Mouse (Mus musculus): ENCODE results near the gene Sec13. TPM values are rescaled to one million over a fixed set of nuclear protein-coding genes. Genes with fewer than 3 reads are reported as not detected.
A peak's percentile ranks its signal among the peaks of the same experiment; 100 is the strongest.
"Not testable (repeated sequence)": the region's sequence is repeated elsewhere in the genome, so short reads cannot be mapped to it uniquely, and the experiment has no call there.

Gene Sec13
- polyA plus RNA-seq, 1 experiment from 2014 or later, result 288 TPM

GRCm38 (mm10) chr6:113741425-113741824 is 882 bp upstream of the Sec13 start:
- no peaks in the 10 kb centered on the region for H3K9me3 ChIP-seq
- no peak for DNase-seq (ENCODE audit: low spot score)
- H3K4me3 ChIP-seq, result no peak overlapping the region
- 64% methylated on average over 2 of the region's 2 CpGs for WGBS
- H3K4me1 ChIP-seq, result peaks cover 14% of the 10 kb centered on the region
- H3K27ac ChIP-seq (replicated peaks), result no peak overlapping the region
- peaks cover 22% of the 10 kb centered on the region for H3K36me3 ChIP-seq (replicated peaks)
- peaks cover 5% of the 10 kb centered on the region; the same call in 1 of the 2 replicates for H3K27me3 ChIP-seq (replicated peaks; ENCODE audit: low read depth, poor library complexity, severe bottlenecking)

- no peaks in the 10 kb centered on the region for H3K27me3 ChIP-seq (replicated peaks; ENCODE audit: low read depth, poor library complexity, severe bottlenecking)
- H3K4me1 ChIP-seq, result peaks cover 14% of the 10 kb centered on the region
- WGBS, result 91% methylated on average over 9 of the region's 9 CpGs
- no peak for DNase-seq (ENCODE audit: low spot score)
- H3K4me3 ChIP-seq, result no peak overlapping the region
- H3K9me3 ChIP-seq, result no peaks in the 10 kb centered on the region
- no peak overlapping the region for H3K27ac ChIP-seq (replicated peaks)
- peaks cover 62% of the 10 kb centered on the region for H3K36me3 ChIP-seq (replicated peaks)
Measured at GRCm38 (mm10) chr6:113737318-113738046, 3.1 kb downstream of the Sec13 start.

- WGBS, result 96% methylated on average over 3 of the region's 3 CpGs
- DNase-seq (ENCODE audit: low spot score), result no peak
Measured at GRCm38 (mm10) chr6:113731296-113731695, 9.2 kb downstream of the Sec13 start.

GRCm38 (mm10) chr6:113728181-113728580 is 12.4 kb downstream of the Sec13 start:
- 86% methylated on average over 7 of the region's 7 CpGs for WGBS

More at GRCm38 (mm10) chr6:113731296-113731695, 9.2 kb downstream of the Sec13 start:
- Histone ChIP-seq H3K9me3 (no peaks in the 10 kb centered on the region), H3K27ac (replicated peaks) (no peak overlapping the region), H3K4me3 (no peak overlapping the region), H3K36me3 (replicated peaks) (peaks cover 100% of the 10 kb centered on the region), H3K27me3 (replicated peaks; ENCODE audit: low read depth, poor library complexity, severe bottlenecking) (no peaks in the 10 kb centered on the region), H3K4me1 (no peaks in the 10 kb centered on the region)

GRCm38 (mm10) chr6:113721061-113721460 is 19.5 kb downstream of the Sec13 start:
- no peaks in the 10 kb centered on the region for H3K9me3 ChIP-seq
- H3K27ac ChIP-seq (replicated peaks), result no peak overlapping the region
- no peak overlapping the region for H3K4me3 ChIP-seq
- DNase-seq (ENCODE audit: low spot score), result no peak
- H3K4me1 ChIP-seq, result no peaks in the 10 kb centered on the region
- peaks cover 96% of the 10 kb centered on the region for H3K36me3 ChIP-seq (replicated peaks)
- WGBS, result 91% methylated on average over 4 of the region's 4 CpGs
- H3K27me3 ChIP-seq (replicated peaks; ENCODE audit: low read depth, poor library complexity, severe bottlenecking), result no peaks in the 10 kb centered on the region

More at GRCm38 (mm10) chr6:113728181-113728580, 12.4 kb downstream of the Sec13 start:
- Histone ChIP-seq H3K36me3 (replicated peaks) (peaks cover 97% of the 10 kb centered on the region), H3K27ac (replicated peaks) (no peak overlapping the region), H3K4me3 (no peak overlapping the region), H3K4me1 (no peaks in the 10 kb centered on the region), H3K9me3 (no peaks in the 10 kb centered on the region), H3K27me3 (replicated peaks; ENCODE audit: low read depth, poor library complexity, severe bottlenecking) (no peaks in the 10 kb centered on the region)
- no peak for DNase-seq (ENCODE audit: low spot score)

GRCm38 (mm10) chr6:113719878-113720277 is 20.7 kb downstream of the Sec13 start, which contains the start of gene Ghrl:
TSS of gene Ghrl (minus strand) at chr6:113719880.
- peaks cover 96% of the 10 kb centered on the region for H3K36me3 ChIP-seq (replicated peaks)
- no peaks in the 10 kb centered on the region for H3K27me3 ChIP-seq (replicated peaks; ENCODE audit: low read depth, poor library complexity, severe bottlenecking)
- H3K9me3 ChIP-seq, result no peaks in the 10 kb centered on the region
- H3K4me1 ChIP-seq, result no peaks in the 10 kb centered on the region
- no peak within 1 kb of the TSS for H3K4me3 ChIP-seq
- no peak for DNase-seq (ENCODE audit: low spot score)
- H3K27ac ChIP-seq (replicated peaks), result no peak within 1 kb of the TSS
- 91% methylated on average over 3 of the region's 3 CpGs for WGBS

- Histone ChIP-seq H3K4me3 (no peak overlapping the region), H3K27ac (replicated peaks) (no peak overlapping the region), H3K36me3 (replicated peaks) (peaks cover 97% of the 10 kb centered on the region), H3K4me1 (no peaks in the 10 kb centered on the region), H3K9me3 (no peaks in the 10 kb centered on the region), H3K27me3 (replicated peaks; ENCODE audit: low read depth, poor library complexity, severe bottlenecking) (no peaks in the 10 kb centered on the region)
- 86% methylated on average over 3 of the region's 3 CpGs for WGBS
- no peak for DNase-seq (ENCODE audit: low spot score)
Measured at GRCm38 (mm10) chr6:113717541-113717940, 23.0 kb downstream of the Sec13 start.

GRCm38 (mm10) chr6:113714797-113715196 is 25.7 kb downstream of the Sec13 start:
- no peaks in the 10 kb centered on the region for H3K4me1 ChIP-seq
- no peak overlapping the region for H3K4me3 ChIP-seq
- no peak for DNase-seq (ENCODE audit: low spot score)
- peaks cover 98% of the 10 kb centered on the region for H3K36me3 ChIP-seq (replicated peaks)
- H3K27me3 ChIP-seq (replicated peaks; ENCODE audit: low read depth, poor library complexity, severe bottlenecking), result no peaks in the 10 kb centered on the region
- no peaks in the 10 kb centered on the region for H3K9me3 ChIP-seq
- H3K27ac ChIP-seq (replicated peaks), result no peak overlapping the region
- 79% methylated on average over 1 of the region's 1 CpGs for WGBS

- Histone ChIP-seq H3K27me3 (replicated peaks; ENCODE audit: low read depth, poor library complexity, severe bottlenecking) (no peaks in the 10 kb centered on the region), H3K27ac (replicated peaks) (no peak overlapping the region), H3K4me3 (no peak overlapping the region), H3K9me3 (no peaks in the 10 kb centered on the region), H3K36me3 (replicated peaks) (peaks cover 98% of the 10 kb centered on the region), H3K4me1 (no peaks in the 10 kb centered on the region)
- 92% methylated on average over 2 of the region's 2 CpGs for WGBS
- no peak for DNase-seq (ENCODE audit: low spot score)
Measured at GRCm38 (mm10) chr6:113714276-113714675, 26.3 kb downstream of the Sec13 start.

- H3K27me3 ChIP-seq (replicated peaks; ENCODE audit: low read depth, poor library complexity, severe bottlenecking); DNase-seq (ENCODE audit: low spot score); H3K4me1 ChIP-seq; H3K9me3 ChIP-seq; H3K27ac ChIP-seq (replicated peaks); H3K4me3 ChIP-seq: not testable (repeated sequence)
- 94% methylated on average over 5 of the region's 5 CpGs for WGBS
- peaks cover 98% of the 10 kb centered on the region for H3K36me3 ChIP-seq (replicated peaks)
Measured at GRCm38 (mm10) chr6:113713389-113713788, 27.2 kb downstream of the Sec13 start.

GRCm38 (mm10) chr6:113712718-113713117 is 27.8 kb downstream of the Sec13 start:
- peaks cover 98% of the 10 kb centered on the region for H3K36me3 ChIP-seq (replicated peaks)
- no peaks in the 10 kb centered on the region for H3K4me1 ChIP-seq
- DNase-seq (ENCODE audit: low spot score), result no peak
- H3K4me3 ChIP-seq, result no peak overlapping the region
- no peaks in the 10 kb centered on the region for H3K27me3 ChIP-seq (replicated peaks; ENCODE audit: low read depth, poor library complexity, severe bottlenecking)
- H3K27ac ChIP-seq (replicated peaks), result no peak overlapping the region
- no peaks in the 10 kb centered on the region for H3K9me3 ChIP-seq
- WGBS, result 89% methylated on average over 3 of the region's 3 CpGs

GRCm38 (mm10) chr6:113697222-113698205 is 43.0 kb downstream of the Sec13 start:
- WGBS, result under 1% methylated on average over 111 of the region's 113 CpGs
- H3K27ac ChIP-seq (replicated peaks), result peak overlapping the region; percentile 90
- DNase-seq (ENCODE audit: low spot score), result peak; percentile 29

More at GRCm38 (mm10) chr6:113697222-113698205, 43.0 kb downstream of the Sec13 start:
- peak overlapping the region; percentile 97 for H3K4me3 ChIP-seq
- H3K4me1 ChIP-seq, result peaks cover 32% of the 10 kb centered on the region
- H3K9me3 ChIP-seq, result no peaks in the 10 kb centered on the region
- peaks cover 41% of the 10 kb centered on the region for H3K36me3 ChIP-seq (replicated peaks)
- no peaks in the 10 kb centered on the region for H3K27me3 ChIP-seq (replicated peaks; ENCODE audit: low read depth, poor library complexity, severe bottlenecking)
